14 mouse cellular contexts compared by ENCODE assay signal in genomic region chr16:35862057-35862456, GRCm38 (mm10). TPM values are rescaled to one million over a fixed set of nuclear protein-coding genes. Genes with fewer than 3 reads are reported as not detected.
DNase-seq lines count a peak whose midpoint lies in the region; ATAC-seq and TF ChIP-seq lines count a peak whose summit lies in the region.
"Had no signal": no experiment of that assay in that cellular context is flagged by ENCODE, and none has a peak within 500 bp of the region (broad histone marks: within the 10 kb centered on the region; RNA-seq: fewer than 3 reads in every experiment).

No protein-coding gene starts in this region.

- H3K9me3 ChIP-seq in liver, embryonic 12.5 days (replicated peaks): no peaks in the 10 kb centered on the region
- H3K9me3 ChIP-seq in E14TG2a.4 (ENCODE audit: low read length): peaks cover 3% of the 10 kb centered on the region; the same call in 1 of the 2 replicates
- H3K9me3 ChIP-seq: hindbrain, embryonic 15.5 days; liver, embryonic 13.5 days had no signal

- H3K27ac ChIP-seq in liver, embryonic 12.5 days: no peak overlapping the region
- H3K27ac ChIP-seq: hindbrain, embryonic 15.5 days; liver, embryonic 13.5 days had no signal

- peak; percentile 93 for TF ChIP-seq CTCF in E14TG2a.4 (conservative IDR thresholded peaks at IDR 0.05; ENCODE audit: low read length)

- no peak overlapping the region for H3K9ac ChIP-seq in liver, embryonic 12.5 days
- H3K9ac ChIP-seq: hindbrain, embryonic 15.5 days; liver, embryonic 13.5 days had no signal

- 69% methylated on average over 1 of the region's 1 CpGs for WGBS in liver, embryonic 12.5 days (ENCODE audit: insufficient replicate concordance)

- DNase-seq in CD4-positive, CD25-positive, alpha-beta regulatory T cell, adult 2 months (ENCODE audit: low read depth, low spot score): peak; percentile 55
- peak; percentile 41 for DNase-seq in liver
- DNase-seq in lung, postnatal 36 days: peak; percentile 34
- no peak for DNase-seq in right cerebral cortex, postnatal 25 days
- no peak for DNase-seq in cerebellum, adult 8-10 months
- DNase-seq: cerebellum, adult 9-11 months; liver, embryonic 13.5 days; right cerebral cortex, postnatal 14 days had no signal

- H3K27me3 ChIP-seq in liver, embryonic 12.5 days (replicated peaks): peaks cover 13% of the 10 kb centered on the region
- no peaks in the 10 kb centered on the region; the same call in 1 of the 2 replicates for H3K27me3 ChIP-seq in E14TG2a.4 (ENCODE audit: insufficient read depth, low read length)
- H3K27me3 ChIP-seq: hindbrain, embryonic 15.5 days had no signal

- H3K4me1 ChIP-seq in liver, embryonic 12.5 days: peaks cover 20% of the 10 kb centered on the region
- peaks cover 41% of the 10 kb centered on the region for H3K4me1 ChIP-seq in E14TG2a.4 (replicated peaks; ENCODE audit: low read depth, low read length)
- H3K4me1 ChIP-seq: hindbrain, embryonic 15.5 days had no signal

- H3K36me3 ChIP-seq in liver, embryonic 12.5 days: no peaks in the 10 kb centered on the region
- peaks cover 4% of the 10 kb centered on the region; the same call in 1 of the 2 replicates for H3K36me3 ChIP-seq in E14TG2a.4 (ENCODE audit: insufficient read depth, low read length)
- H3K36me3 ChIP-seq: hindbrain, embryonic 15.5 days had no signal

- ATAC-seq in CD4-positive, CD25-positive, alpha-beta regulatory T cell, adult 4 months: no peak
- no peak for ATAC-seq in liver, embryonic 12.5 days

- no peak overlapping the region for H3K4me3 ChIP-seq in liver, embryonic 12.5 days
- no peak overlapping the region for H3K4me3 ChIP-seq in E14TG2a.4 (replicated peaks; ENCODE audit: low read length)
- H3K4me3 ChIP-seq: erythroblast, embryonic 14.5 days; hindbrain, embryonic 15.5 days; liver, embryonic 13.5 days; myocyte had no signal

- H3K4me2 ChIP-seq in liver, embryonic 12.5 days: no peak overlapping the region
- H3K4me2 ChIP-seq: hindbrain, embryonic 15.5 days; liver, embryonic 13.5 days had no signal

RNA-seq across cellular contexts. Expression of gene Parp14, which starts 9.3 kb away (rescaled TPM):
- polyA plus RNA-seq in CD4-positive, CD25-positive, alpha-beta regulatory T cell, adult 4 months (2017; shearing (Covaris generic)): 10 to 100 TPM; 47.4 to 58.6 TPM
- 0.81 and 1.2 TPM in 2 replicates for polyA plus RNA-seq in liver, embryonic 12.5 days (2016; fragmentation: Nextera tagmentation; extraction: Ambion mirVana)

Comparison
In these comparisons a context has a peak if more than half of its experiments do, and no peak if none do; other contexts are left out.
1. DNase-seq: peak in CD4-positive, CD25-positive, alpha-beta regulatory T cell, adult 2 months (single experiment), liver (single experiment) and lung, postnatal 36 days (single experiment); none in right cerebral cortex, postnatal 25 days (single experiment) and cerebellum, adult 8-10 months (single experiment).
2. RNA of gene Parp14, which starts 9.3 kb away (polyA plus RNA-seq): 47.4 to 58.6 TPM in CD4-positive, CD25-positive, alpha-beta regulatory T cell, adult 4 months; 0.81 to 1.2 TPM in liver, embryonic 12.5 days; every median in the first group is over 10 times any median in the second.